Mouse (Mus musculus): ENCODE measurements around the gene Adh7. TPM values are rescaled to one million over a fixed set of nuclear protein-coding genes. Genes with fewer than 3 reads are reported as not detected.

Gene Adh7
- total and polyA plus RNA-seq, 2 experiments from 2014 or later: 1.0 to 1.6 TPM

DNA sequence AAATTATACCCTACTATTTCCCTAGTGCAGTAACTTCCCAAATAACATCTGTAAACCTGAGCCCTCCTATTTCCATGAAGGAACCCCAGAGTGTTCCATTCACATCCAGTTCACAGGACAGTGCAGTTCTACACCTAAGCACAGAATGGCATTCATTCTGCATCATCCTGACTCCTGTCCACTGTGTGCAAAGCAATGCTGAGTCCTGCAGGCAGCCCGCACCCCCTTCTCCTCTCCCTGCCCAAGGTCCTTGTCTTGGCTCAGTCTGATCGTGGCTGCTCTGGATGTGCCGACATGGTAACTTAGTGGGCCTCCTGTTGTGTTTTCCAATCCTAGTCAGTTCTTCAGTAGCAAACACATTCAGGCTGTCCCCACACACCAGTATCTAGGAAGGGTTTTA is 12.7 kb downstream of the Adh7 start:
- H3K9me3 ChIP-seq (ENCODE audit: low read length): no peaks in the 10 kb centered on the region
- no peak overlapping the region for H3K9ac ChIP-seq
- no peak for DNase-seq
- 82% methylated on average over 3 of the region's 3 CpGs for WGBS
- H3K36me3 ChIP-seq (ENCODE audit: insufficient read depth): no peaks in the 10 kb centered on the region
- no peaks in the 10 kb centered on the region for H3K27me3 ChIP-seq (ENCODE audit: insufficient read depth, low read length)
- no peak for ATAC-seq
- H3K27ac ChIP-seq (ENCODE audit: low read depth, low read length): no peak overlapping the region
- no peak overlapping the region for H3K4me2 ChIP-seq (ENCODE audit: low read depth)
- H3K4me3 ChIP-seq (ENCODE audit: low read depth, low read length): no peak overlapping the region
- no peak for TF ChIP-seq CTCF (IDR thresholded peaks at IDR 0.05; ENCODE audit: low read depth)
- H3K4me1 ChIP-seq (ENCODE audit: insufficient read depth): no peaks in the 10 kb centered on the region

DNA sequence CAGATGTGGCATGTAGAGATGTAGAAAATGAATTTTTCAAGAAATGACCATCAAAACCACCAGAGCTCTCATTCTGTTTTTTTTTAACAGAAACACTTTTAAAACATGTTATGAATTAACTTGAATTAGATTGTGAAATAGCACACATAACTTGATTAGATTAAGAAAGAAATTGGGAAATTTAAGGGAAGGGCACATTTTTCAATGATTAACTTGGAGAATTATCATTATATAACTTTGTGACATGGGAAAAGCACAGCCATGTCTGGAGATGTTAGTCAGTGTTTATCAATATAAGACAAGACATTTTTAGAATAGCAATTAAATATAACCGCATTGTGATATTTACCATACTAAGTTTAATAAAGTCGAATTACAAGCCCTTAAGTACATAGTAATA is 14.0 kb downstream of the Adh7 start:
- H3K4me3 ChIP-seq (ENCODE audit: low read depth, low read length): no peak overlapping the region
- no peak overlapping the region for H3K9ac ChIP-seq
- no peaks in the 10 kb centered on the region for H3K36me3 ChIP-seq (ENCODE audit: insufficient read depth)
- H3K4me2 ChIP-seq (ENCODE audit: low read depth): no peak overlapping the region
- no peaks in the 10 kb centered on the region for H3K27me3 ChIP-seq (ENCODE audit: insufficient read depth, low read length)
- no peak for TF ChIP-seq CTCF (IDR thresholded peaks at IDR 0.05; ENCODE audit: low read depth)
- 90% methylated on average over 2 of the region's 2 CpGs for WGBS
- H3K27ac ChIP-seq (ENCODE audit: low read depth, low read length): no peak overlapping the region
- no peaks in the 10 kb centered on the region for H3K4me1 ChIP-seq (ENCODE audit: insufficient read depth)
- H3K9me3 ChIP-seq (ENCODE audit: low read length): no peaks in the 10 kb centered on the region
- no peak for DNase-seq
- no peak for ATAC-seq

DNA sequence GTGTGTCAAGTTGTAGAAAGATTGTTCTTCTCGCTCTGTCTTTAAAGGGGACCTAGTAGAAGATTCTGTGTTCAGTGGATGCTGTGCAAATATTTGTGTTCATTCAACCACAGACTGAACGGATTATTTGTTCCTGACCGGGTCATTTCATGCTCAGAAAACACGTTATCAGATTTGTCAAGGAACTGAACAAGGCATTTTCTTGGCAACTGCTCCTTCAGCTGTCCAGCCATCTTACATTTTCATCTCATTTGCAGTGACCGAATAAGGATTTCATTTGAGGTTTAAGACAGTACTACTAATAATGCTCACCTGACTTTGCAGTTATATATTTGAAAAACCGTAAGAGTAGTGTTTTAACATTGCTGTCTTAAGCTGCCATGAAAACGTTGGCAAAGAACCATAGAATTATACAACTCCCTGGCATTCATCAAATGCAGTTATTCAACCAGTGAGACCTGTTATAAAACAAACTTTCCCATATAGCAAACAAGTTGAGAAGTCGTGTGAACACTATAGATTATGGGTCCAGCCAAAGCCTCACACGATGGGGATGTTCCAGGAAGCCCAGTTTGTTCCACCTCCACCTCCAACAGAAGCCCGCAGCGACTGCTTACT is 19.1 kb downstream of the Adh7 start:
- Histone ChIP-seq H3K9me3 (ENCODE audit: low read length) (no peaks in the 10 kb centered on the region), H3K36me3 (ENCODE audit: insufficient read depth) (no peaks in the 10 kb centered on the region), H3K27me3 (ENCODE audit: insufficient read depth, low read length) (no peaks in the 10 kb centered on the region), H3K27ac (ENCODE audit: low read depth, low read length) (no peak overlapping the region), H3K4me3 (ENCODE audit: low read depth, low read length) (no peak overlapping the region), H3K4me2 (ENCODE audit: low read depth) (no peak overlapping the region), H3K4me1 (ENCODE audit: insufficient read depth) (no peaks in the 10 kb centered on the region), H3K9ac (no peak overlapping the region)
- TF ChIP-seq CTCF (IDR thresholded peaks at IDR 0.05; ENCODE audit: low read depth): no peak
- WGBS: 71% methylated on average over 11 of the region's 11 CpGs
- DNase-seq: no peak
- ATAC-seq: no peak

DNA sequence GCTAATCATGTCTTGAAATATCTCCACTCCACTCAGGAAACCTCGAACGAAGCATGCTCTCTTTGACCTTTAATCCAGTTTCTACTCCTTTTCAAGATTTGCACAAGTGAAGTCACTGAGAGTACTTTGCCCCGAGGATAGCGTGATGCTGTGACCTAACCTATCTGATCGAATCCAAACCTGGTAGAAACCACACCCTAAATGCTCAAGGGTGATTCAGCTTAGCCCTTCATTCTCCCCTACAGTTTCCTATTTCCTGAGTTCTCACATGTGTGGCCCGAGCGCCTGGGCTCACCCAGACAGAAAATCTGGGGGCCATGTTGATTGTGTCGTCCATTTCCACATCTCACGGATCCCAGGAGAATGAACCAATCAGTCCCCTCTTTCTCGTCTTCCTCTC is 20.5 kb downstream of the Adh7 start:
- H3K27ac ChIP-seq (ENCODE audit: low read depth, low read length): no peak overlapping the region
- no peak overlapping the region for H3K4me2 ChIP-seq (ENCODE audit: low read depth)
- H3K27me3 ChIP-seq (ENCODE audit: insufficient read depth, low read length): no peaks in the 10 kb centered on the region
- WGBS: 91% methylated on average over 10 of the region's 10 CpGs
- no peak overlapping the region for H3K4me3 ChIP-seq (ENCODE audit: low read depth, low read length)
- no peak overlapping the region for H3K9ac ChIP-seq
- ATAC-seq: no peak
- no peaks in the 10 kb centered on the region for H3K9me3 ChIP-seq (ENCODE audit: low read length)
- no peak for DNase-seq
- H3K36me3 ChIP-seq (ENCODE audit: insufficient read depth): no peaks in the 10 kb centered on the region
- H3K4me1 ChIP-seq (ENCODE audit: insufficient read depth): no peaks in the 10 kb centered on the region
- no peak for TF ChIP-seq CTCF (IDR thresholded peaks at IDR 0.05; ENCODE audit: low read depth)

DNA sequence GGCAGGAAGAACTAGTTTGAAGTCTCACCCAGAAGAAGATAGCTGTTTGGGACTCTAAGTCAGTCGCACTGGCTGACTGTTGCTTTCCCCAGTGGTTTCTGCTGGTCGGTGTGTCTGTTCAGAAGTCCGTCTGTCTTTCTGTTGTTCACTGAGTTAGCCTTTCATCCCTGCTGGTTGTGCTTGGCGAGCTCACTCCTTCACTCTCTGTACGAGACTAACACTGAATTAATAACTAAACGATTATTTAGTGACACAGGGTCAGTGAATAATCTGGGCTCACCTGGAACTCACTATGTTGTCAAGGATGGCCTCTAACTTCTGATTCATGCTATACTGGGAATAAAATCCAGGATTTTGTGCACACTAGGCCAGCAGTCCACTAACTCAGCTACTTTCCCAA is 21.9 kb downstream of the Adh7 start:
- no peak for ATAC-seq
- Histone ChIP-seq H3K4me1 (ENCODE audit: insufficient read depth) (no peaks in the 10 kb centered on the region), H3K4me2 (ENCODE audit: low read depth) (no peak overlapping the region), H3K9ac (no peak overlapping the region), H3K36me3 (ENCODE audit: insufficient read depth) (no peaks in the 10 kb centered on the region), H3K9me3 (ENCODE audit: low read length) (no peaks in the 10 kb centered on the region), H3K27ac (ENCODE audit: low read depth, low read length) (no peak overlapping the region), H3K27me3 (ENCODE audit: insufficient read depth, low read length) (no peaks in the 10 kb centered on the region), H3K4me3 (ENCODE audit: low read depth, low read length) (no peak overlapping the region)
- DNase-seq: no peak
- 82% methylated on average over 6 of the region's 6 CpGs for WGBS
- no peak for TF ChIP-seq CTCF (IDR thresholded peaks at IDR 0.05; ENCODE audit: low read depth)

DNA sequence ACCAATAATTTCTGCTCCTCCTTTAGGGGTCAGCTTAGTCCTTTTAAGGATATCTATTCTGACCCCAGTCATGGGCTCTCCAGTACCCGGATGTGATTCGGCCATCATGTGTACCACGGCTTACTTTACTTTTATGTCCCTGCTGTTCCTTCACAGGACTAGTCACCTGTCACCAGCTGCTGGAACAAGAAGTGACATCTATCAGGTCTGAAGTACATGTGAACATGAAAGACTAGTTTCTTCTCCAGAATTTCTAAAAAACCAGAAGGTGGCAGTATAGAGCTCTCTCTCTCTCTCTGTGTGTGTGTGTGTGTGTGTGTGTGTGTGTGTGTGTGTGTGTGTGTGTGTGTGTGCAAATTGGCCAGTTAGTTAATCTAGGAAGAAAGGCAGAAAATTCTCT is 22.9 kb downstream of the Adh7 start:
- Histone ChIP-seq H3K4me2 (ENCODE audit: low read depth) (no peak overlapping the region), H3K27me3 (ENCODE audit: insufficient read depth, low read length) (no peaks in the 10 kb centered on the region), H3K4me1 (ENCODE audit: insufficient read depth) (no peaks in the 10 kb centered on the region), H3K27ac (ENCODE audit: low read depth, low read length) (no peak overlapping the region), H3K4me3 (ENCODE audit: low read depth, low read length) (no peak overlapping the region), H3K9ac (no peak overlapping the region), H3K36me3 (ENCODE audit: insufficient read depth) (no peaks in the 10 kb centered on the region), H3K9me3 (ENCODE audit: low read length) (no peaks in the 10 kb centered on the region)
- TF ChIP-seq CTCF (IDR thresholded peaks at IDR 0.05; ENCODE audit: low read depth): peak; percentile 57
- ATAC-seq (no peak), DNase-seq (no peak)
- 89% methylated on average over 3 of the region's 3 CpGs for WGBS

DNA sequence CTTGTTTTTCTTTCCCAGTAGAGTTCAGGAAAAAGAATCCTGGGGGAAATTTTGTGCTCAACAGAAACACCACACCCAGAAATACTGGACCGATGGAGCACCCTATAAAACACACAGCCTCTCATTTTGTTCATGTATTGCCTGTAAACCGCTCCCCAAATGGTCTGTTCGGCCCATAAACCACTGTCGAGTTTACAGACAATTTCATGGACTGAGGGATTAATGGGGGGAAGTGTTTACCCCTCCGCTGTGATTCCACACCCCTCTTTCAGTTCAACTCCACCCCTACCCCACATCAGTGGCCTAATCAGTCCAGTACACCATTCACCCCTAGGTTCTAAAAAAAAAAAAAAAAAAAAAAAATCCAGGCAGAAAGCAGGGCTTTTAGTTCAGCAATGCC is 23.4 kb downstream of the Adh7 start:
- WGBS: 74% methylated on average over 5 of the region's 5 CpGs
- Histone ChIP-seq H3K9me3 (ENCODE audit: low read length) (no peaks in the 10 kb centered on the region), H3K27me3 (ENCODE audit: insufficient read depth, low read length) (no peaks in the 10 kb centered on the region), H3K4me3 (ENCODE audit: low read depth, low read length) (no peak overlapping the region), H3K36me3 (ENCODE audit: insufficient read depth) (no peaks in the 10 kb centered on the region), H3K4me1 (ENCODE audit: insufficient read depth) (no peaks in the 10 kb centered on the region), H3K4me2 (ENCODE audit: low read depth) (no peak overlapping the region), H3K9ac (no peak overlapping the region), H3K27ac (ENCODE audit: low read depth, low read length) (no peak overlapping the region)
- no peak for TF ChIP-seq CTCF (IDR thresholded peaks at IDR 0.05; ENCODE audit: low read depth)
- ATAC-seq (no peak), DNase-seq (no peak)

Data from forebrain, postnatal 0 days (tissue).